Mouse (Mus musculus) C2C12 (cell line): ENCODE measurements around the gene Elmsan1. TPM values are rescaled to one million over a fixed set of nuclear protein-coding genes. Genes with fewer than 3 reads are reported as not detected.

ENCODE experiments used
- H3K27me3 ChIP-seq: one replicate; pipeline ENCODE4 v1.6.1; 2011; ENCODE audit not compliant: control insufficient read depth, insufficient read depth, insufficient read length
- H3K36me3 ChIP-seq: one replicate; pipeline ENCODE4 v1.6.1; 2011; ENCODE audit not compliant: control insufficient read depth, insufficient read depth
- H3K4me3 ChIP-seq: one replicate; pipeline ENCODE4 v1.5.1; 2011; ENCODE audit warnings: mild to moderate bottlenecking, control low read depth; ENCODE audit not compliant: poor library complexity, insufficient read depth, severe bottlenecking
- H3K79me2 ChIP-seq: one replicate; pipeline ENCODE4 v1.6.1; 2011; ENCODE audit not compliant: control insufficient read depth, insufficient read depth
- H3K79me3 ChIP-seq: one replicate; pipeline ENCODE4 v1.6.1; 2011; ENCODE audit warnings: low read depth, control low read depth
- H3ac ChIP-seq: one replicate; pipeline ENCODE3; 2011; ENCODE audit warnings: low read depth; ENCODE audit not compliant: control insufficient read depth, insufficient read length
- CEBPB ChIP-seq: IDR thresholded peaks from one replicate; pipeline ENCODE4 v1.6.1; 2011; ENCODE audit warnings: low read depth, mild to moderate bottlenecking, control low read depth, moderate library complexity
- CTCF ChIP-seq: IDR thresholded peaks from one replicate; pipeline ENCODE4 v1.5.1; 2011; ENCODE audit not compliant: control insufficient read depth, insufficient read depth, insufficient read length
- FOSL1 ChIP-seq: IDR thresholded peaks from one replicate; pipeline ENCODE4 v1.8.0; 2011; ENCODE audit warnings: mild to moderate bottlenecking, low read length; ENCODE audit not compliant: poor library complexity, insufficient read depth, severe bottlenecking
- MAX ChIP-seq: IDR thresholded peaks from one replicate; pipeline ENCODE4 v1.6.1; 2011; ENCODE audit warnings: mild to moderate bottlenecking, control low read depth
- MYOD1 ChIP-seq: IDR thresholded peaks from one replicate; pipeline ENCODE4 v1.6.1; 2011; ENCODE audit warnings: low read depth; ENCODE audit not compliant: control insufficient read depth, insufficient read length
- MYOG ChIP-seq: IDR thresholded peaks from one replicate; pipeline ENCODE4 v1.6.1; 2011; ENCODE audit not compliant: control insufficient read depth, insufficient read length; ENCODE audit errors: extremely low read depth
- USF1 ChIP-seq: IDR thresholded peaks from one replicate; pipeline ENCODE4 v1.6.1; 2011; ENCODE audit warnings: low read depth, mild to moderate bottlenecking, control low read depth, moderate library complexity
- polyA plus RNA-seq: library from polyadenylated mRNA; unstranded; fragments of >200 nt; fragmentation: generic; extraction: Trizol; gene quantifications from one replicate; pipeline ENCODE4 v1.2.1, GENCODE M21; 2012; ENCODE audit warnings: missing spikeins

Elmsan1 gene
- polyA plus RNA-seq, 1 experiment: 6.5 TPM

GRCm38 (mm10) chr12:84187752-84188601, 30.7 kb downstream of the Elmsan1 start:
- H3K27me3 ChIP-seq: no peaks in the 10 kb centered on the region
- no peak for TF ChIP-seq MYOD1
- no peak for TF ChIP-seq FOSL1
- TF ChIP-seq MYOG: no peak
- no peak for TF ChIP-seq USF1
- TF ChIP-seq CEBPB: no peak
- no peak for TF ChIP-seq MAX
- no peak for TF ChIP-seq CTCF
- no peak overlapping the region for H3ac ChIP-seq
- peaks cover 100% of the 10 kb centered on the region for H3K79me2 ChIP-seq
- peaks cover 94% of the 10 kb centered on the region for H3K79me3 ChIP-seq
- no peak overlapping the region for H3K4me3 ChIP-seq
- peaks cover 28% of the 10 kb centered on the region for H3K36me3 ChIP-seq

- Histone ChIP-seq H3K79me3 (peaks cover 97% of the 10 kb centered on the region), H3K79me2 (peaks cover 100% of the 10 kb centered on the region), H3K4me3 (no peak overlapping the region), H3ac (no peak overlapping the region), H3K36me3 (peaks cover 28% of the 10 kb centered on the region), H3K27me3 (no peaks in the 10 kb centered on the region)
- no peak for TF ChIP-seq MYOG
- TF ChIP-seq MYOD1: no peak
- no peak for TF ChIP-seq CEBPB
- no peak for TF ChIP-seq CTCF
- TF ChIP-seq USF1: no peak
- no peak for TF ChIP-seq MAX
- TF ChIP-seq FOSL1: no peak
Observed at GRCm38 (mm10) chr12:84186950-84187349, 31.7 kb downstream of the Elmsan1 start.

DNA sequence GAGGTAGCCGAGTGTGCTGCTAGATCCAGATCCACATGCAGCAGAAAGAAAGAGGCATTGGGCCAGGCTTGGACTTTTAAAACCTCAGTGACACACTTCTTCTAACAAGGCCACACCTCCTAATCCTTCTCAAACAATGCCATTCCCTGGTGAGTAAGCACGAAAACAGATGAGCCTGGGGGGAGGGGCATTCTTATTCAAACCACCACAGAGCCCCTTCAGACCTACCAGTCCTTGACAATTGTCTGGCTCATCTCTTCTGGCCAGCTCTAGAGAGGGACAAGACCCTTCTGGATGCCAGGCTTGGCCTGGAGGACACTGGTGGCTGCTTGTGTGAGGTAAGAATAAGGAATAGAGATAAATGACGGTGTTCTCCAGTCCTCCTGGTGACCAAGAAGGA, 32.1 kb downstream of the Elmsan1 start:
- Histone ChIP-seq H3K79me3 (peaks cover 97% of the 10 kb centered on the region), H3ac (no peak overlapping the region), H3K79me2 (peaks cover 100% of the 10 kb centered on the region), H3K36me3 (peaks cover 28% of the 10 kb centered on the region), H3K27me3 (no peaks in the 10 kb centered on the region), H3K4me3 (no peak overlapping the region)
- no peak for TF ChIP-seq USF1

GRCm38 (mm10) chr12:84185547-84185946, 33.1 kb downstream of the Elmsan1 start:
- H3K27me3 ChIP-seq: no peaks in the 10 kb centered on the region
- peaks cover 96% of the 10 kb centered on the region for H3K79me3 ChIP-seq
- no peak overlapping the region for H3ac ChIP-seq
- H3K79me2 ChIP-seq: peaks cover 100% of the 10 kb centered on the region
- no peak for TF ChIP-seq MAX
- no peak for TF ChIP-seq MYOD1
- TF ChIP-seq USF1: no peak
- TF ChIP-seq MYOG: no peak
- no peak for TF ChIP-seq CTCF
- no peak for TF ChIP-seq CEBPB
- no peak for TF ChIP-seq FOSL1
- peaks cover 28% of the 10 kb centered on the region for H3K36me3 ChIP-seq
- H3K4me3 ChIP-seq: no peak overlapping the region

GRCm38 (mm10) chr12:84184979-84185378, 33.7 kb downstream of the Elmsan1 start:
- Histone ChIP-seq H3K27me3 (no peaks in the 10 kb centered on the region), H3K79me2 (peaks cover 100% of the 10 kb centered on the region), H3K79me3 (peaks cover 96% of the 10 kb centered on the region), H3ac (no peak overlapping the region), H3K4me3 (no peak overlapping the region), H3K36me3 (peaks cover 28% of the 10 kb centered on the region)
- TF ChIP-seq USF1 (no peak), MYOD1 (no peak), CTCF (no peak), CEBPB (no peak), FOSL1 (no peak), MYOG (no peak), MAX (no peak)

DNA sequence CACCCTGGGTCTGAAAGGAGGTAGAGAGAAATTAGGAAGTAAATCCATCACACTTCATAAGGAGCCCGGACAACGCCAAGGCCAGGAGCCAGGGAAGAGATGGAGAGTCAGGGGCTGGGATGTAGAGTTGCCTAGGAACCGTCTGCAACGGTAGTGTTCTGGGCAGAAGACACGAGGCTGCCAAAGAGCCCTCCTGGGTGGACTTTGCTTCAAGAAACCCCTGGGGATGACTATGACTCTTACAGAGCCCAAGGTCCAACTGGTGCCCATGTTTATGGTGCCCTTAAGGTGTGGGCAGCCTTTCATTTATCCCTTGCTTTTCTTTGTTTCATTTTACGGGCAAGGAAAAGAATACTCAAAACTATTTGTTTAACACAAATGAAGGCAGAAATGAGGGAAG, 36.7 kb downstream of the Elmsan1 start:
- Histone ChIP-seq H3K4me3 (no peak overlapping the region), H3K27me3 (no peaks in the 10 kb centered on the region), H3K79me3 (peaks cover 95% of the 10 kb centered on the region), H3K36me3 (peaks cover 20% of the 10 kb centered on the region), H3K79me2 (peaks cover 100% of the 10 kb centered on the region), H3ac (no peak overlapping the region)
- no peak for TF ChIP-seq MAX
- TF ChIP-seq MYOD1: no peak
- no peak for TF ChIP-seq MYOG
- no peak for TF ChIP-seq FOSL1
- no peak for TF ChIP-seq CTCF
- no peak for TF ChIP-seq CEBPB
- no peak for TF ChIP-seq USF1
